Mouse (Mus musculus): ENCODE data around the gene Stk38.

DNA sequence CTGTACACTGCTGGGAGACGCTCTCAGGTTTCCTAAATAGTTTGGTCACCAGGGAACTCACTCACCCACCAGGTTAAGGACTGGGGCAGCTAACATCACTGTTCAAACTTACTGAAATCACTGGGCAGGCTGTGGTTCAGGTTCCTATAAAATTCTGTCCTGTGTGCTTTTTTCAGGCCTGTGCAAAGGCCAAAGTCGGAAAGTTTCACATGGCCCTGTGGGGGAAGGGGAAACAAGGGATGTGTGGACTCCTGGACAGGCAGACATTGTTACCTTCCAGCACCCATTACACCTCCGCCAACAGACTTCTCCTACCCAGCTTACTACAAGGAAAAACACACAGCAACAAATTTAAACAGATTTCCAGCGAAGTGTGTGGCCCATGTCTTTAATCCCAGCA lies 28.7 kb downstream of the Stk38 start:
- TF ChIP-seq CTCF (IDR thresholded peaks at IDR 0.05; ENCODE audit: low read depth, low read length) = no peak
- no peak for TF ChIP-seq POLR2A (IDR thresholded peaks at IDR 0.05; ENCODE audit: extremely low read depth, insufficient read depth, low read length)

Measured in liver, adult 2 months (tissue).